Mouse (Mus musculus) neural tube, embryonic 15.5 days (tissue): ENCODE results near the gene Setdb1. TPM values are rescaled to one million over a fixed set of nuclear protein-coding genes. Genes with fewer than 3 reads are reported as not detected.
A peak's percentile ranks its signal among the peaks of the same experiment; 100 is the strongest.
"Not testable (repeated sequence)": the region's sequence is repeated elsewhere in the genome, so short reads cannot be mapped to it uniquely, and the experiment has no call there.

Source experiments
- ATAC-seq: fragments of 200-750 bp; cut with Nextera tagmentation; 2 replicates; pipeline ENCODE4 v1.8.0; 2017; ENCODE audit warnings: mild to moderate bottlenecking, moderate TSS enrichment, moderate library complexity; ENCODE audit not compliant: low FRiP score
- H3K27ac ChIP-seq: fragments of 300-500 bp; sonication (generic); replicated peaks from 2 replicates; pipeline ENCODE4 v1.5.1; 2015; ENCODE audit warnings: mild to moderate bottlenecking, inconsistent platforms
- H3K27me3 ChIP-seq: fragments of 300-500 bp; sonication (generic); replicated peaks from 2 replicates; pipeline ENCODE4 v1.6.1; 2015; ENCODE audit warnings: inconsistent platforms
- H3K36me3 ChIP-seq: fragments of 300-500 bp; sonication (generic); 2 replicates; pipeline ENCODE4 v1.6.1; 2015; ENCODE audit warnings: inconsistent platforms
- H3K4me1 ChIP-seq: fragments of 300-500 bp; sonication (generic); 2 replicates; pipeline ENCODE4 v1.6.1; 2015; ENCODE audit warnings: inconsistent platforms
- H3K4me2 ChIP-seq: fragments of 300-500 bp; sonication (generic); 2 replicates; pipeline ENCODE4 v1.6.1; 2015; ENCODE audit warnings: inconsistent platforms, mild to moderate bottlenecking, moderate library complexity
- H3K4me3 ChIP-seq: fragments of 300-500 bp; sonication (generic); replicated peaks from 2 replicates; pipeline ENCODE4 v1.5.1; 2015; ENCODE audit warnings: mild to moderate bottlenecking, inconsistent platforms
- H3K9ac ChIP-seq: fragments of 300-500 bp; sonication (generic); replicated peaks from 2 replicates; pipeline ENCODE4 v1.6.1; 2015; ENCODE audit warnings: mild to moderate bottlenecking, inconsistent platforms
- H3K9me3 ChIP-seq: fragments of 300-500 bp; sonication (generic); replicated peaks from 2 replicates; pipeline ENCODE4 v1.6.1; 2016; ENCODE audit warnings: inconsistent platforms
- WGBS: fragments of 180-500 bp; shearing (Covaris S2); methylation state at CpG from one replicate; pipeline ENCODE4 v1.1.7; 2015; ENCODE audit warnings: mixed read lengths; 5-methylcytosine and 5-hydroxymethylcytosine counted together
- polyA plus RNA-seq: library from polyadenylated mRNA; unstranded; fragments of >200 nt; fragmentation: Nextera tagmentation; extraction: Ambion mirVana; gene quantifications from 2 replicates; pipeline ENCODE4 v1.2.1, GENCODE M21; 2015

Setdb1 gene
- polyA plus RNA-seq, 1 experiment from 2014 or later, result 38.3 TPM

GRCm38 (mm10) chr3:95343356-95344000 is 13.5 kb downstream of the Setdb1 start:
- not testable (repeated sequence) for H3K27ac ChIP-seq, H3K27me3 ChIP-seq, H3K9me3 ChIP-seq, H3K4me3 ChIP-seq, ATAC-seq, H3K4me1 ChIP-seq, H3K9ac ChIP-seq, H3K4me2 ChIP-seq
- peaks cover 86% of the 10 kb centered on the region for H3K36me3 ChIP-seq
- 95% methylated on average over 9 of the region's 9 CpGs for WGBS

GRCm38 (mm10) chr3:95338251-95338650 is 18.8 kb downstream of the Setdb1 start:
- 95% methylated on average over 4 of the region's 4 CpGs for WGBS
- no peaks in the 10 kb centered on the region for H3K27me3 ChIP-seq
- H3K9ac ChIP-seq, result no peak overlapping the region
- ATAC-seq, result no peak
- H3K9me3 ChIP-seq, result no peaks in the 10 kb centered on the region
- no peaks in the 10 kb centered on the region for H3K4me1 ChIP-seq
- no peak overlapping the region for H3K4me3 ChIP-seq
- H3K36me3 ChIP-seq, result peaks cover 96% of the 10 kb centered on the region
- no peak overlapping the region for H3K4me2 ChIP-seq
- no peak overlapping the region for H3K27ac ChIP-seq

GRCm38 (mm10) chr3:95337345-95337744 is 19.7 kb downstream of the Setdb1 start:
- Histone ChIP-seq H3K4me3 (no peak overlapping the region), H3K9ac (no peak overlapping the region), H3K9me3 (no peaks in the 10 kb centered on the region), H3K4me1 (no peaks in the 10 kb centered on the region), H3K27me3 (no peaks in the 10 kb centered on the region), H3K27ac (no peak overlapping the region), H3K4me2 (no peak overlapping the region), H3K36me3 (peaks cover 96% of the 10 kb centered on the region)
- over 99% methylated on average over 4 of the region's 4 CpGs for WGBS
- ATAC-seq, result no peak

- 90% methylated on average over 1 of the region's 1 CpGs for WGBS
- Histone ChIP-seq H3K9me3 (no peaks in the 10 kb centered on the region), H3K9ac (no peak overlapping the region), H3K4me2 (no peak overlapping the region), H3K27ac (no peak overlapping the region), H3K27me3 (no peaks in the 10 kb centered on the region), H3K4me1 (no peaks in the 10 kb centered on the region), H3K4me3 (no peak overlapping the region), H3K36me3 (peaks cover 79% of the 10 kb centered on the region)
- ATAC-seq, result no peak
Measured at GRCm38 (mm10) chr3:95331528-95331927, 25.5 kb downstream of the Setdb1 start.

- H3K9me3 ChIP-seq, result no peaks in the 10 kb centered on the region
- no peak for ATAC-seq
Measured at GRCm38 (mm10) chr3:95328803-95329404, 28.1 kb downstream of the Setdb1 start.

GRCm38 (mm10) chr3:95324454-95325144 is 32.4 kb downstream of the Setdb1 start:
- Histone ChIP-seq H3K9me3 (no peaks in the 10 kb centered on the region), H3K4me1 (0 out of 2 replicates have a peak, but pooled peaks cover 3% of the 10 kb centered on the region), H3K36me3 (peaks cover 91% of the 10 kb centered on the region), H3K27ac (no peak overlapping the region), H3K4me3 (no peak overlapping the region), H3K9ac (no peak overlapping the region), H3K27me3 (no peaks in the 10 kb centered on the region), H3K4me2 (no peak overlapping the region)
- WGBS, result 92% methylated on average over 6 of the region's 6 CpGs
- ATAC-seq, result no peak

More at GRCm38 (mm10) chr3:95328803-95329404, 28.1 kb downstream of the Setdb1 start:
- 92% methylated on average over 1 of the region's 1 CpGs for WGBS
- no peak overlapping the region for H3K4me2 ChIP-seq
- no peak overlapping the region for H3K4me3 ChIP-seq
- H3K4me1 ChIP-seq, result no peaks in the 10 kb centered on the region
- peaks cover 81% of the 10 kb centered on the region for H3K36me3 ChIP-seq
- H3K27ac ChIP-seq, result no peak overlapping the region
- H3K27me3 ChIP-seq, result no peaks in the 10 kb centered on the region
- no peak overlapping the region for H3K9ac ChIP-seq

- no peak for ATAC-seq
- Histone ChIP-seq H3K4me1 (0 out of 2 replicates have a peak, but pooled peaks cover 3% of the 10 kb centered on the region), H3K27ac (no peak overlapping the region), H3K4me2 (no peak overlapping the region), H3K9ac (no peak overlapping the region), H3K9me3 (no peaks in the 10 kb centered on the region), H3K4me3 (no peak overlapping the region), H3K27me3 (no peaks in the 10 kb centered on the region), H3K36me3 (peaks cover 85% of the 10 kb centered on the region)
- 90% methylated on average over 3 of the region's 3 CpGs for WGBS
Measured at GRCm38 (mm10) chr3:95323429-95323828, 33.6 kb downstream of the Setdb1 start.

- no peaks in the 10 kb centered on the region for H3K27me3 ChIP-seq
- 77% methylated on average over 12 of the region's 12 CpGs for WGBS
- no peak overlapping the region for H3K4me2 ChIP-seq
- H3K4me1 ChIP-seq, result peaks cover 27% of the 10 kb centered on the region
- no peaks in the 10 kb centered on the region for H3K9me3 ChIP-seq
- no peak for ATAC-seq
- H3K36me3 ChIP-seq, result peaks cover 52% of the 10 kb centered on the region
- H3K9ac ChIP-seq, result no peak overlapping the region
- no peak overlapping the region for H3K4me3 ChIP-seq
- no peak overlapping the region for H3K27ac ChIP-seq
Measured at GRCm38 (mm10) chr3:95319701-95320625, 37.0 kb downstream of the Setdb1 start.

GRCm38 (mm10) chr3:95319110-95319509 is 37.9 kb downstream of the Setdb1 start:
- Histone ChIP-seq H3K27me3 (no peaks in the 10 kb centered on the region), H3K9ac (no peak overlapping the region), H3K4me1 (peaks cover 34% of the 10 kb centered on the region), H3K27ac (no peak overlapping the region), H3K9me3 (no peaks in the 10 kb centered on the region), H3K36me3 (peaks cover 44% of the 10 kb centered on the region), H3K4me2 (no peak overlapping the region), H3K4me3 (no peak overlapping the region)
- ATAC-seq, result no peak
- WGBS, result 66% methylated on average over 2 of the region's 2 CpGs

- Histone ChIP-seq H3K27me3 (no peaks in the 10 kb centered on the region), H3K4me2 (no peak overlapping the region), H3K4me3 (no peak overlapping the region), H3K27ac (no peak overlapping the region), H3K9ac (no peak overlapping the region), H3K36me3 (peaks cover 38% of the 10 kb centered on the region), H3K4me1 (peaks cover 34% of the 10 kb centered on the region), H3K9me3 (no peaks in the 10 kb centered on the region)
- WGBS, result 54% methylated on average over 6 of the region's 6 CpGs
- no peak for ATAC-seq
Measured at GRCm38 (mm10) chr3:95318548-95318947, 38.5 kb downstream of the Setdb1 start.

- Histone ChIP-seq H3K27ac (no peak overlapping the region), H3K4me1 (peaks cover 34% of the 10 kb centered on the region), H3K9ac (no peak overlapping the region), H3K4me2 (peak overlapping the region; percentile 24), H3K9me3 (no peaks in the 10 kb centered on the region), H3K36me3 (peaks cover 29% of the 10 kb centered on the region), H3K4me3 (no peak overlapping the region), H3K27me3 (no peaks in the 10 kb centered on the region)
- ATAC-seq, result no peak
- 25% methylated on average over 12 of the region's 12 CpGs for WGBS
Measured at GRCm38 (mm10) chr3:95317414-95318080, 39.5 kb downstream of the Setdb1 start.
